Mouse (Mus musculus) lung, postnatal 0 days (tissue): ENCODE data around the gene Ulk3. TPM values are rescaled to one million over a fixed set of nuclear protein-coding genes. Genes with fewer than 3 reads are reported as not detected.
A peak's percentile ranks its signal among the peaks of the same experiment; 100 is the strongest.

Experiments
- ATAC-seq: fragments of 200-750 bp; cut with Nextera tagmentation; 2 replicates; pipeline ENCODE4 v1.8.0; 2017; ENCODE audit warnings: moderate library complexity
- DNase-seq: peaks from one replicate; pipeline ENCODE4 v3.0.0-alpha.2; 2016; ENCODE audit warnings: low spot score
- H3K27ac ChIP-seq: fragments of 300-500 bp; sonication (generic); 2 replicates; pipeline ENCODE4 v1.5.1; 2014; ENCODE audit warnings: antibody characterized with exemption, mild to moderate bottlenecking, low read length, mixed read lengths
- H3K27me3 ChIP-seq: fragments of 300-500 bp; sonication (generic); replicated peaks from 2 replicates; pipeline ENCODE4 v1.6.1; 2014; ENCODE audit warnings: low read length, mixed read lengths; ENCODE audit not compliant: insufficient read depth
- H3K36me3 ChIP-seq: fragments of 300-500 bp; sonication (generic); 2 replicates; pipeline ENCODE4 v1.6.1; 2014; ENCODE audit warnings: low read length, mixed read lengths; ENCODE audit not compliant: insufficient read depth
- H3K4me1 ChIP-seq: fragments of 300-500 bp; sonication (generic); 2 replicates; pipeline ENCODE4 v1.6.1; 2014; ENCODE audit warnings: antibody characterized with exemption, low read depth, low read length, mixed read lengths; ENCODE audit not compliant: insufficient read depth
- H3K4me2 ChIP-seq: fragments of 300-500 bp; sonication (generic); replicated peaks from 2 replicates; pipeline ENCODE4 v1.6.1; 2014; ENCODE audit warnings: low read depth, mild to moderate bottlenecking, low read length, moderate library complexity, mixed read lengths
- H3K4me3 ChIP-seq: fragments of 300-500 bp; sonication (generic); 2 replicates; pipeline ENCODE4 v1.5.1; 2014; ENCODE audit warnings: low read depth, low read length
- H3K9ac ChIP-seq: fragments of 300-500 bp; sonication (generic); replicated peaks from 2 replicates; pipeline ENCODE4 v1.6.1; 2014; ENCODE audit warnings: low read depth, mild to moderate bottlenecking
- H3K9me3 ChIP-seq: fragments of 300-500 bp; sonication (generic); 2 replicates; pipeline ENCODE4 v1.6.1; 2016; ENCODE audit warnings: low read length, mixed read lengths
- CTCF ChIP-seq: IDR thresholded peaks from 2 replicates; pipeline ENCODE4 v1.5.1; 2016; ENCODE audit warnings: antibody characterized with exemption, mild to moderate bottlenecking
- EP300 ChIP-seq: IDR thresholded peaks from 2 replicates; pipeline ENCODE4 v1.6.1; 2016; ENCODE audit warnings: antibody characterized with exemption, mild to moderate bottlenecking, control low read depth
- WGBS: fragments of 180-500 bp; shearing (Covaris S2); extraction: QIAGEN DNeasy Blood & Tissue Kit; methylation state at CpG from one replicate; pipeline ENCODE4 v1.1.7; 2014; 5-methylcytosine and 5-hydroxymethylcytosine counted together
- polyA plus RNA-seq: library from polyadenylated mRNA; unstranded; fragments of >200 nt; fragmentation: Nextera tagmentation; extraction: Ambion mirVana; gene quantifications from 2 replicates; pipeline ENCODE4 v1.2.1, GENCODE M21; 2015

Gene Ulk3
- polyA plus RNA-seq, 1 experiment from 2014 or later = 7.3 TPM

- Histone ChIP-seq H3K36me3 (peaks cover 29% of the 10 kb centered on the region), H3K9ac (no peak overlapping the region), H3K27me3 (no peaks in the 10 kb centered on the region), H3K4me2 (no peak overlapping the region), H3K27ac (no peak overlapping the region), H3K4me3 (no peak overlapping the region), H3K4me1 (no peaks in the 10 kb centered on the region), H3K9me3 (no peaks in the 10 kb centered on the region)
- no peak for ATAC-seq
- TF ChIP-seq CTCF (no peak), EP300 (no peak)
- 77% methylated on average over 6 of the region's 6 CpGs for WGBS
- DNase-seq = no peak
These were observed 12.0 kb upstream of the Ulk3 start for GRCm38 (mm10) chr9:57577144-57577849.

DNA sequence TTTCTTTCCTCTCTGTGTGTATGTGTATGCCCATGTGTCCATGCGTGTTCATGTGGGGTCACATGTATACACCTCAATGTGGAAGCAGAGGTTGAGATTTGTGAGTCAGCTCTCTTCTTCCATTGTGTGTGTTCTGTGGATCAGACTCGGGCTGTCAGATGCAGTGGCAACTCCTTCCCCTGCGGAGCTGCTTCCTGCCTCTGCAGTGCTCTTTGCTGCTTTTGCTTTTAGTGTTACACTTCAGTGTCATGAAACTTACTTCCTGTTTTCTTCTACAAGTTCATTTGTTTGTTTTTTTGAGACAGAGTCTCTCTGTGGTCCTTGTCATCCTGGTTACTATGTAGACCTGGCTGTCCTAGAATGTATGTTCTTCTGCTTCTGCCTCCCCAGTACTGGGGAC, 4.3 kb upstream of the Ulk3 start:
- H3K4me1 ChIP-seq = peaks cover 1% of the 10 kb centered on the region; the same call in 1 of the 2 replicates
- TF ChIP-seq EP300 = no peak
- no peak for TF ChIP-seq CTCF
- no peak overlapping the region for H3K9ac ChIP-seq
- H3K4me2 ChIP-seq = no peak overlapping the region
- H3K36me3 ChIP-seq = peaks cover 25% of the 10 kb centered on the region
- DNase-seq = no peak
- H3K27ac ChIP-seq = no peak overlapping the region
- 83% methylated on average over 3 of the region's 3 CpGs for whole genome bisulfite sequencing
- H3K4me3 ChIP-seq = no peak overlapping the region
- no peaks in the 10 kb centered on the region for H3K27me3 ChIP-seq
- H3K9me3 ChIP-seq = no peaks in the 10 kb centered on the region
- ATAC-seq = no peak

DNA sequence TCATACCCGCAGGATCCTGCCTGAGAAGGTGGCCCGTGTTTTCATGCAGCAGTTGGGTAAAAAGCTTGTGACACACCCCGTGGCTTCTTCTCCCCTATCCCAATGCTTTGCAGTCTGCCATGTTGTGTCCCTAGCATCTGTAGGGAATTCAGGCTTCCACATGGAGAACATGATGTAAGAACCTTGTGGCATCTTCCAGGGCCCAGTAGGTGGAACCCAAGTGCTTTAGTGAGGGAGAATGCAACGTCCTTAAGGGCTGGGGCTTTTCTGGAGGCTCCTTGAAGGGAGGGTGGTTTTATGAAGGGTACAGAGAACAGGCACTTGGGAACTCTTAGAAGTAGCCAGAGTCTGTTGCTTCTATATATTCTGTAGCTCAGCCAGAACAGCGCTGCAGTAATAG, 1.5 kb downstream of the Ulk3 start:
- DNase-seq (no peak), ATAC-seq (no peak)
- H3K9me3 ChIP-seq = no peaks in the 10 kb centered on the region
- H3K36me3 ChIP-seq = peaks cover 6% of the 10 kb centered on the region
- no peak overlapping the region for H3K27ac ChIP-seq
- WGBS = 43% methylated on average over 5 of the region's 5 CpGs
- H3K4me2 ChIP-seq = no peak overlapping the region
- no peak overlapping the region for H3K4me3 ChIP-seq
- TF ChIP-seq EP300 (no peak), CTCF (peak; percentile 47)
- H3K27me3 ChIP-seq = no peaks in the 10 kb centered on the region
- H3K4me1 ChIP-seq = peaks cover 5% of the 10 kb centered on the region; the same call in 1 of the 2 replicates
- no peak overlapping the region for H3K9ac ChIP-seq

GRCm38 (mm10) chr9:57593454-57594173, 4.4 kb downstream of the Ulk3 start:
- peaks cover 6% of the 10 kb centered on the region for H3K36me3 ChIP-seq
- ATAC-seq = no peak
- DNase-seq = no peak
- no peak for TF ChIP-seq CTCF
- TF ChIP-seq EP300 = no peak
- H3K27me3 ChIP-seq = no peaks in the 10 kb centered on the region
- no peak overlapping the region for H3K4me3 ChIP-seq
- no peaks in the 10 kb centered on the region for H3K9me3 ChIP-seq
- WGBS = 58% methylated on average over 12 of the region's 12 CpGs
- no peak overlapping the region for H3K9ac ChIP-seq
- H3K27ac ChIP-seq = no peak overlapping the region
- H3K4me1 ChIP-seq = peaks cover 5% of the 10 kb centered on the region; the same call in 1 of the 2 replicates
- H3K4me2 ChIP-seq = no peak overlapping the region

DNA sequence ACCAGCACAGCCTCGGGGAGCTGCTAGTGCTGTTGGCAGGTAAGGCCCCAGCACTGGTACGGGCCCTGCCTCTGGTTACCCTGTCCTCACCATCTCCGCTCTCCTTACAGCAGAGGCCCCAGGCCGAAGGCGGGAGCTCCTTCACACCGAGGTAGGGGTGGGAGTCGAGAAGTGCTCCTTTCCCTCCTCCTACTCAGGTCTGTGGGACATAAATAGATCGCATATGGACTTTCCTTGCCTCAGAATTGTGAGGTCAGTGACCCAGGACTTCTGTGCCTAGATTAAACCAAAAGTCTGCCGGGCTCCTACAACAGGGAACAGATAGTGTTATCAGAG, 4.9 kb downstream of the Ulk3 start:
- no peak overlapping the region for H3K27ac ChIP-seq
- H3K4me1 ChIP-seq = peaks cover 5% of the 10 kb centered on the region; the same call in 1 of the 2 replicates
- no peaks in the 10 kb centered on the region for H3K27me3 ChIP-seq
- WGBS = 65% methylated on average over 9 of the region's 9 CpGs
- no peak overlapping the region for H3K4me2 ChIP-seq
- DNase-seq = no peak
- TF ChIP-seq CTCF = no peak
- no peak for TF ChIP-seq EP300
- no peak overlapping the region for H3K9ac ChIP-seq
- peaks cover 6% of the 10 kb centered on the region for H3K36me3 ChIP-seq
- H3K9me3 ChIP-seq = no peaks in the 10 kb centered on the region
- no peak overlapping the region for H3K4me3 ChIP-seq
- ATAC-seq = no peak

GRCm38 (mm10) chr9:57597265-57597664, 8.0 kb downstream of the Ulk3 start:
- H3K4me1 ChIP-seq = no peaks in the 10 kb centered on the region
- 76% methylated on average over 8 of the region's 8 CpGs for WGBS
- H3K27me3 ChIP-seq = no peaks in the 10 kb centered on the region
- H3K9me3 ChIP-seq = no peaks in the 10 kb centered on the region
- no peak for TF ChIP-seq CTCF
- TF ChIP-seq EP300 = no peak
- no peak overlapping the region for H3K4me3 ChIP-seq
- no peak overlapping the region for H3K9ac ChIP-seq
- no peak for DNase-seq
- peaks cover 6% of the 10 kb centered on the region for H3K36me3 ChIP-seq
- H3K27ac ChIP-seq = no peak overlapping the region
- no peak for ATAC-seq
- H3K4me2 ChIP-seq = no peak overlapping the region
